Mouse (Mus musculus) c-Kit-positive CD71-positive TER-119-positive erythroid progenitor cells, embryonic 14.5 days (primary cell): ENCODE results near the gene Gtf3c2.

Source experiments
- DNase-seq: peaks from one replicate; pipeline ENCODE4 v3.0.0-alpha.2; 2013; ENCODE audit warnings: low spot score

Gene Gtf3c2

GRCm38 (mm10) chr5:31198170-31198569 lies 18.2 kb upstream of the Gtf3c2 start:
- no peak for DNase-seq

GRCm38 (mm10) chr5:31197072-31197471 lies 17.1 kb upstream of the Gtf3c2 start:
- DNase-seq = no peak

- DNase-seq = no peak
These were observed 16.3 kb upstream of the Gtf3c2 start for GRCm38 (mm10) chr5:31196207-31196606.

- no peak for DNase-seq
These were observed 15.7 kb upstream of the Gtf3c2 start for GRCm38 (mm10) chr5:31195671-31196070.

- no peak for DNase-seq
These were observed 14.8 kb upstream of the Gtf3c2 start for GRCm38 (mm10) chr5:31194486-31195485.

- DNase-seq = no peak
These were observed 13.8 kb upstream of the Gtf3c2 start for GRCm38 (mm10) chr5:31193631-31194281.

- peak; percentile 98 for DNase-seq
These were observed 13.1 kb upstream of the Gtf3c2 start, which contains the start of the genes Snx17 and Eif2b4 for GRCm38 (mm10) chr5:31192939-31193630. TSS of gene Snx17 (plus strand) at chr5:31193227. TSS of gene Eif2b4 (minus strand) at chr5:31193430.

GRCm38 (mm10) chr5:31192045-31192938 lies 12.3 kb upstream of the Gtf3c2 start:
- no peak for DNase-seq

- no peak for DNase-seq
These were observed 10.3 kb upstream of the Gtf3c2 start for GRCm38 (mm10) chr5:31190201-31190600.

- DNase-seq = no peak
These were observed 8.4 kb upstream of the Gtf3c2 start for GRCm38 (mm10) chr5:31188223-31188840.

- DNase-seq = peak; percentile 66
These were observed 3.7 kb upstream of the Gtf3c2 start for GRCm38 (mm10) chr5:31183678-31184077.

- no peak for DNase-seq
These were observed 1.3 kb upstream of the Gtf3c2 start for GRCm38 (mm10) chr5:31181183-31181770.

GRCm38 (mm10) chr5:31179301-31179765 lies 611 bp downstream of the Gtf3c2 start:
- peak; percentile 57 for DNase-seq

- no peak for DNase-seq
These were observed 11.3 kb downstream of the Gtf3c2 start for GRCm38 (mm10) chr5:31168630-31169029.

- DNase-seq = no peak
These were observed 15.1 kb downstream of the Gtf3c2 start for GRCm38 (mm10) chr5:31164878-31165277.

- DNase-seq = no peak
These were observed 17.5 kb downstream of the Gtf3c2 start for GRCm38 (mm10) chr5:31162462-31162861.

GRCm38 (mm10) chr5:31154152-31154553 lies 25.8 kb downstream of the Gtf3c2 start, which contains the start of gene Mpv17:
TSS of gene Mpv17 (minus strand) at chr5:31154251.
- peak; percentile 58 for DNase-seq

- DNase-seq = no peak
These were observed 26.3 kb downstream of the Gtf3c2 start for GRCm38 (mm10) chr5:31153516-31154151.

GRCm38 (mm10) chr5:31151746-31152145 lies 28.2 kb downstream of the Gtf3c2 start:
- no peak for DNase-seq

GRCm38 (mm10) chr5:31149781-31150180 lies 30.2 kb downstream of the Gtf3c2 start:
- DNase-seq = no peak
